Mouse (Mus musculus) urinary bladder, adult 2 months (tissue): Measurements from ENCODE around the gene Tcf25. TPM values are rescaled to one million over a fixed set of nuclear protein-coding genes. Genes with fewer than 3 reads are reported as not detected.
"Not testable (repeated sequence)": the region's sequence is repeated elsewhere in the genome, so short reads cannot be mapped to it uniquely, and the experiment has no call there.

ENCODE experiments used
- DNase-seq: peaks from one replicate; pipeline ENCODE4 v3.0.0; 2022; ENCODE audit warnings: low spot score
- polyA plus RNA-seq: library from polyadenylated mRNA; depleted of rRNA; stranded (reverse); fragments of >200 nt; gene quantifications from 2 replicates; pipeline ENCODE4 v1.2.3, GENCODE M21; 2012

The Tcf25 gene
- polyA plus RNA-seq, 1 experiment, result 193 TPM

- no peak for DNase-seq
These were observed 37.2 kb downstream of the Tcf25 start for GRCm38 (mm10) chr8:123410788-123411187.

- DNase-seq, result peak; percentile 23
These were observed 37.7 kb downstream of the Tcf25 start, which contains the start of gene Tubb3 for GRCm38 (mm10) chr8:123411246-123411645. Tubb3 (plus strand) TSS chr8:123411424.

DNA sequence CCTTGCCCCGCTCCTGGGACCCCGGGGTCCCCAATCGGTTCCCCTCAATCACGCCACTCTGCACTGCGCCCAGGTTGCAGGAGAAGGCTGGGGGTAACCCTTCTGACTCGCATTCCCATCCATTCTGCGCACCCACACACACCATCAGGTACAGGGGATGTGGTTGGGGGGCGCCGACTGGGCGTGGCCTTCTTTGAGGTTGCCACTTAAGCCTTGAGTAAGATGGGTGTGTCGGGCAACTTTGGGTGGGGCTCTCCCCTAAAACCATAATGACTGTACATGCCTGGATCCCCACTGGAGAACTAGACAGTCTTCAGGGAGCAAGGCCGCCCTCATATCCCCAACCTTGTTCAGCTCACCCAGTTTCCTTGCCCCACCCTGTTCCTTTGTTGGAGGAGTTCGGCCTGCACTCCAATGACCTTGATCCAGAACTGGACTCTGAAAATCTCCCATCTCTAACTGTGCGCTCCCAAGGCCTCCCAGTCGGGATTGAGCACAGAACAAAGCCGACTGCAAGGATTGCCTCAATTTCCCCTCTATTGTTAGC, 38.3 kb downstream of the Tcf25 start:
- no peak for DNase-seq

GRCm38 (mm10) chr8:123412560-123413170, 39.1 kb downstream of the Tcf25 start:
- DNase-seq, result no peak

DNA sequence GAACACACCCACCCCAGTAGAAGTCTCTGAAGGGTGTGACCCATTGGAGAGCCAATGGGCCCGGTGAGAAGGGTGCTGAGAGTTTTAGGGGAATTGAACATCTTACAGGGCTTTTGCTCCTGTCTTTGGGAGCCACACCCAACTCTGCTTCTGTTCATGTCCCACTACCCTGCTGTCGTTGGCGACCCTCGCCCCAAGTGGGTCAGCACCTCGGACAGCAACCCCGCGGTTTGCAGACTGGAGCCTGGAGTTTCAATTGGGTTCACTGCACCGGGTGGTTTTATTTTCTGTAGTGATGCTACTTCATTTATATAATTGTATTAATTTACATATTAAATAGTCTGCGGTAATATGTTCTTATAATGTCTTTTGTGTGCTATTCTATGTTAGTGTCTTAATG, 40.7 kb downstream of the Tcf25 start:
- DNase-seq, result no peak

DNA sequence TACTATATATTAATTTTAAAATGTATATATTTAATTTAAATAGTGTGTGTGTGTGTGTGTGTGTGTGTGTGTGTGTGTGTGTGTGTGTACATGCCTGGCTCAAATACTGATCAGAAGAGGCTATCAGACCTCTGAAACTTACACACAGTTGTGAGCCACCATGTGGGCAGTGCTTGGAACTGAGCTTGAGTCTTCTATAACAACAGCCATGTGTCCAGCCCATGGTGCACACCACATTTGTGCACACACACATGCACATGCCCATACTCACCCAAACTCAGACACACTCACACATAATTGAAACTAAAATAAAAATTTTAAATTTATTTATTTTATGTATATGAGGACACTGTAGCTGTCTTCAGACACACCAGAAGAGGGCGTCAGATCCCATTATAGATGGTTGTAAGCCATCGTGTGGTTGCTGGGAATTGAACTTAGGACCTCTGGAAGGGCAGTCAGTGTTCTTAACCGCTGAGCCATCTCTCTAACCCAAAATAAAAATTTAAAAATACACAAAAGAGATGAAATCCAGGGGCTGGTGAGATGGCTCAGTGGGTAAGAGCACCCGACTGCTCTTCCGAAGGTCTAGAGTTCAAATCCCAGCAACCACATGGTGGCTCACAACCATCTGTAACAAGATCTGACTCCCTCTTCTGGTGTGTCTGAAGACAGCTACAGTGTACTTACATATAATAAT, 41.6 kb downstream of the Tcf25 start:
- not testable (repeated sequence) for DNase-seq

DNA sequence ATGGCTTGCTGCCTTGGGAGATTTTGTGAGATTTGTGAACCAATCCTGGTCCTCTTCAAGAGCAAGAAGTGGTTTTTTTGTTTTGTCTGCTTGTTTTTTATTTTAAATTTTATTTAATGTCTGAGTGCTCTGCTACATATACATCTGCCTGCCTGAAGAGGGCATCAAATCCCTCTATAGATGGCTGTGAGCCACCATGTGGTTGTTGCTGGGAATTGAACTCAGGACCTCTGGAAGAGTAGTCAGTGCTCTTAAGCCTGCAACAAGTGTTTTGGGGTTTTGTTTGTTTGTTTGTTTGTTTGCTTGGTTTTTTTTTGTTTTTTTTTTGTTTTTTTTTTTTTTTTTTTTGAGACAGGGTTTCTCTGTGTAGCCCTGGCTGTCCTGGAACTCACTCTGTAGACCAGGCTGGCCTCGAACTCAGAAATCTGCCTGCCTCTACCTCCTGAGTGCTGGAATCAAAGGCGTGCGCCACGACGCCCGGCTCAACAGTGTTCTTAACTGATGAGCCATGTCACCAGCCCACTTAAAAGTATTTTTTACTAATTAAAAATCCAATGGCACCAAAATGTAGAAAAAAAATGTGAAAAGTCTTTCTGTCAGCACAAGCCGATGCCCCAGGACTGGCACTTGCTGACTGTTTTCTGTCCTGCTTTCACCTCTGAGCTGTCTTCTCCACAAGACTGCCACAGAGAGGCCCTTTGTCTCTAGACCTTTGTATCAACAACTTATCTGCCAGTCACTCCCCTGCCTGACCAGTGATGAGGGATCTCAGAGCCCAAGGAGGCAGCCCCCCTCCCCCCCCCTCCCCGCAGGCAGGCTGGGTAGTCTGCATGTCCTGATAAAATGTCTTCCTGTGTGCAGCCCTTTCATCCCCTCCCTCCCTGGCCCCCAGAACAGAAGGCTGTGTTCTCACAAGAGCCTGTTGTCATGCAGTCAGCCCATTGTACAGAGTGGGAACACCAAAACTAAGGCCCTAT, 42.7 kb downstream of the Tcf25 start:
- no peak for DNase-seq

DNA sequence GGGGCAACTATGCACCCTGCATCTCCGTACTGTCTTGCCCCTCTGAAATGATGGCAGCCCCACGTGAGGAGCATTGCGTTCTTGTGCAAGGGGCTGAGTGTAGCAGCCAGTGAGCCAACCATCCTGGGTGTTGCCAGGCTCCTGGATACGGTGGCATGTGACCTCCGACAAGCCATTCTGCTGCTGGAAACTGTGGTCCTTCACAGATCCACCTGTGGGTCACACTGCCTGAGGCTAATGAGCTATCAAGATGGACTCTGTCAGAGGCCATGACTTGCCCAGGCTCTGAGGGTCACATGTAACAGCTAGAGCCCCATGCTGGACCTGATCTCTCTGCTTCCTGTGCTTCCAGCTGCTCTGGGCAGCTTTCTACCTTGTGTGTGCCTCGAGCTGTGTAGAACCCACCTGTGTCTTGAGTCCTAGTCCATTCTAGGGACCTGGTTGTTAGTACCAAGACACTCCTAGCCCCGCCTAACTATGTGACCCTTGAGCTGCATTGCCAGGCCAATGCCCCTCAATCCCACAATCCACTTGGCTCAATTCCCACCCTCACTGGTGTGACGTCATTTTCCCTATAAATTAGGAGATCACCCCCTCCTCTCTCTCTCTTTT, 43.5 kb downstream of the Tcf25 start:
- DNase-seq, result no peak

GRCm38 (mm10) chr8:123419711-123420110, 46.2 kb downstream of the Tcf25 start:
- DNase-seq, result no peak

- DNase-seq, result no peak
These were observed 47.1 kb downstream of the Tcf25 start for GRCm38 (mm10) chr8:123420525-123421281.

GRCm38 (mm10) chr8:123421325-123421724, 47.8 kb downstream of the Tcf25 start:
- no peak for DNase-seq

DNA sequence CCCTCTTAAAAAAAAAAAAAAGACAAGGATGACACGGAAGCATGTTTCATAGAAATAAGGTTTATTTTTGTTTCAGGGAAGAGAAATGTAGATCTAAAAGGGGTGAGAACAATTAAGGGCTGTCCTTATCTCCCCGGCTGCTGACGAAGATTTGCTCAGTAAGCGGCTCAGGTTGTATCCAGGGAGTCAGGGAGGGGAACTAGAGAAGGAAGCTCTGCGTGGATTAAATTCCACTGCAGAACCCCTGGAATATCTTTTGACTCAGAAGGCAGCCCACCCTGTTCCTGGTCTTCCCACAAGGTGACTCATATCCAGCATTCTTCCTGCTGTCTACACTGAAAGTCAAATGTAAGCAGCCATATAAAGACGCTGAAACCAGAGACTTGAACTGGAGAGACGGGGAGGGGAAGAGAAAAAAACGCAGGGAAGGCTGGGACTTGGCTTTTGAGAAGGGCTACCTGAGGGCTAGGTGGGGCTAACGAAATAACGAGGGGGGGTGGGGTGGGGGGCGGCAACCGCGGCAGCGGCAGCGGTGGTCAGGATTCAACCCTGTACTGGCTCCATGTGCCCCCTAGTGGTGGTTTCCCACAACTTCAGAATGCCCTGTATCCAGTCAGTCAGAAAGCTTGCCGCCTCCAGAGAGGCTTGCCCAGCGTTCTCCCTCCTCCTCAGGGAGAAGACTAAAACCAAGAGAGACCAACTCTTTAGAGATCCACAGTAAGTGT, 48.7 kb downstream of the Tcf25 start:
- DNase-seq, result peak; percentile 23

DNA sequence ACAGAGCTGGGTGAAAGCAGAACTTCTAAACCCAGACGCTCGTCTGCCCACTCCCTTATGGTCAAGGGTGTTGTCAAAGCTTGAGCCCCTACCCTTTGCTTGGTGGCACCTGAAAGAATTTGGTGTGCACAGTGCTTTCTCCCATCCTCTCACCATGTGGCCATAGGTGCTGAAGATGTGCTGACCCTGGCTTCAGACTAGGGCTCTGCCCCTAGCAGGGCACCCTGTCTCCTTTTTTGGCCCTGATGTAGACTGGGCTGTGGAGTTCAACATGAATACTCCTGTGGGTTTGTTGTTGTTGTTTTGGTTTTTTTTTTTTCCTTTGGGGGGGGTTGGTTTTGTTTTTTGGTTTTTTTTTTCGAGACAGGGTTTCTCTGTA, 49.2 kb downstream of the Tcf25 start:
- DNase-seq, result no peak

- no peak for DNase-seq
These were observed 49.9 kb downstream of the Tcf25 start, which contains the start of gene Def8 for GRCm38 (mm10) chr8:123423441-123423840. Def8 (plus strand) TSS chr8:123423527.

- DNase-seq, result no peak
These were observed 53.3 kb downstream of the Tcf25 start for GRCm38 (mm10) chr8:123426511-123427509.

GRCm38 (mm10) chr8:123427639-123428275, 54.2 kb downstream of the Tcf25 start:
- DNase-seq, result no peak

DNA sequence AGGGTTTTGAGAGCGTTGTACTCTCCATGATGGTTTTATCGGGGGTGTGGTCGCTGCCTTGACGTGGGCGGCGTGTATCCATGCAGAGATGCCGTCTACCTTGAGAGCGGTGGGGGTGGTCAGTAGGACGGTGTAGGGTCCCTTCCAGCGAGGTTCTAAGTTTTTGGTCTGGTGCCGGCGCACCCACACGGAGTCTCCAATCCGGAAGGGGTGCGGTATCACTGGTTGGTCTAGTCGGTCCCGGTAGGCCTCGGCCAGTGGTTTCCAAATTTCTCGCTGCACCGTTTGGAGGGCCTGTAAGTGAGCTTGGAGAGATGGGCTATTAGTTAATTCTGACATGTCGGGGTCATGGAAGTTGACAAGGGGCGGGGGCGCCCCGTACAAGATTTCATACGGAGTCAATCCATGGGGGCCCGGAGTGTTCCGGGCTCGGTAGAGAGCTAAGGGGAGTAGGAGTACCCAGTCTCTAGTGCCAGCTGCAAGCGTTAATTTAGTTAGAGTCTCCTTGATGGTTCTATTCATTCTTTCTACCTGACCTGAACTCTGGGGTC, 54.9 kb downstream of the Tcf25 start:
- no peak for DNase-seq
